Mouse (Mus musculus) heart, embryonic 12.5 days (tissue): Measurements from ENCODE around the gene 1700034J05Rik. TPM values are rescaled to one million over a fixed set of nuclear protein-coding genes. Genes with fewer than 3 reads are reported as not detected.

Source experiments
- ATAC-seq: fragments of 200-750 bp; cut with Nextera tagmentation; 2 replicates; pipeline ENCODE4 v1.8.0; 2017; ENCODE audit warnings: moderate TSS enrichment, moderate library complexity; ENCODE audit not compliant: insufficient number of reproducible peaks, low FRiP score
- H3K27ac ChIP-seq: fragments of 300-500 bp; sonication (generic); 2 replicates; pipeline ENCODE4 v1.5.1; 2016; ENCODE audit warnings: mild to moderate bottlenecking, moderate library complexity; ENCODE audit not compliant: poor library complexity, severe bottlenecking
- H3K27me3 ChIP-seq: fragments of 300-500 bp; sonication (generic); replicated peaks from 2 replicates; pipeline ENCODE4 v1.6.1; 2016; ENCODE audit warnings: mild to moderate bottlenecking, moderate library complexity
- H3K36me3 ChIP-seq: fragments of 300-500 bp; sonication (generic); 2 replicates; pipeline ENCODE4 v1.6.1; 2016; ENCODE audit warnings: mild to moderate bottlenecking, moderate library complexity
- H3K4me1 ChIP-seq: fragments of 300-500 bp; sonication (generic); replicated peaks from 2 replicates; pipeline ENCODE4 v1.6.1; 2016; ENCODE audit warnings: mild to moderate bottlenecking
- H3K4me2 ChIP-seq: fragments of 300-500 bp; sonication (generic); 2 replicates; pipeline ENCODE4 v1.6.1; 2016; ENCODE audit warnings: mild to moderate bottlenecking, moderate library complexity
- H3K4me3 ChIP-seq: fragments of 300-500 bp; sonication (generic); 2 replicates; pipeline ENCODE4 v1.5.1; 2016; ENCODE audit warnings: mild to moderate bottlenecking
- H3K9ac ChIP-seq: fragments of 300-500 bp; sonication (generic); 2 replicates; pipeline ENCODE4 v1.6.1; 2016; ENCODE audit warnings: mild to moderate bottlenecking, moderate library complexity
- H3K9me3 ChIP-seq: fragments of 300-500 bp; sonication (generic); replicated peaks from 2 replicates; pipeline ENCODE4 v1.6.1; 2016; ENCODE audit warnings: mild to moderate bottlenecking, moderate library complexity
- WGBS: fragments of 180-500 bp; shearing (Covaris S2); methylation state at CpG from one replicate; pipeline ENCODE4 v1.1.7; 2016; 5-methylcytosine and 5-hydroxymethylcytosine counted together
- polyA plus RNA-seq: library from polyadenylated mRNA; unstranded; fragments of >200 nt; fragmentation: Nextera tagmentation; extraction: Ambion mirVana; gene quantifications from 2 replicates; pipeline ENCODE4 v1.2.1, GENCODE M21; 2016

Gene 1700034J05Rik
- polyA plus RNA-seq, 1 experiment from 2014 or later = 0.17 TPM

DNA sequence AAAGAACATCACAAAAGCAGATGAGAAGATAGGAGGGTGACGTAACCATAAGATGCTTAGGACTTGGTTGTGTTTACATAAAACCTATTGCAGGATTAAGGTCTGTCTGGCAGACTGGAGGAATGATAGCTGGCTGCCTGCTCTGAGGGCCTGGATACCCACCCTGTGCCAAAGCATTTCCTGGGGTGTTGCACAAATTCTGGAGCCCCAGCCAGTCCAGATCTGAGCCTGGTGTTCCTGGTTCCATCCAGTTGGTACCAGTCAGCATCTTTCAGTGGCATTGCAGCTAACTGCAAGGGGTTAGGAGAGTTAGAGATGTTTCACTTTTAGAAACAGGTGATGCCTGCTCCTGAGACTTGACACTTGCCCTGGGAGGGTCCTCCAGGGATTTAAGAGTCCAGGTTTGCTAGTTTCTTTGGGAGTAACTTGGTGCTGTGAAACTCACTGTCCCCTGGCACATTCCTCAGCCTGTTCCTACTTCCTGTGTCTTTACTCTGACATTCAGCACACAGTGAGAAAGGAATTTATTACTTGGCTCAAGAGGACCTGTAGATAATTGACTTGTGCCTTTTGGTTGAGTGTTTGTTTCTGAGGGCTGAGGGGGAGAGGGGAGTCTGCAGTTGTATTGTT is 25.0 kb upstream of the 1700034J05Rik start:
- no peaks in the 10 kb centered on the region for H3K27me3 ChIP-seq
- H3K4me2 ChIP-seq = peak overlapping the region; percentile 10; the same call in 1 of the 2 replicates
- no peaks in the 10 kb centered on the region for H3K9me3 ChIP-seq
- no peak overlapping the region for H3K9ac ChIP-seq
- H3K4me1 ChIP-seq = peaks cover 51% of the 10 kb centered on the region
- ATAC-seq = no peak
- H3K4me3 ChIP-seq = no peak overlapping the region
- peaks cover 25% of the 10 kb centered on the region for H3K36me3 ChIP-seq
- 63% methylated on average over 1 of the region's 1 CpGs for WGBS
- peak overlapping the region; percentile 89 for H3K27ac ChIP-seq

- peak overlapping the region; percentile 89; the same call in 1 of the 2 replicates for H3K27ac ChIP-seq
- H3K9me3 ChIP-seq = no peaks in the 10 kb centered on the region
- H3K4me3 ChIP-seq = no peak overlapping the region
- no peak overlapping the region for H3K4me2 ChIP-seq
- 53% methylated on average over 5 of the region's 5 CpGs for WGBS
- ATAC-seq = no peak
- H3K27me3 ChIP-seq = no peaks in the 10 kb centered on the region
- H3K9ac ChIP-seq = no peak overlapping the region
- H3K4me1 ChIP-seq = peaks cover 49% of the 10 kb centered on the region
- H3K36me3 ChIP-seq = peaks cover 25% of the 10 kb centered on the region
Measured at GRCm38 (mm10) chr6:146978691-146979114, 24.5 kb upstream of the 1700034J05Rik start.

DNA sequence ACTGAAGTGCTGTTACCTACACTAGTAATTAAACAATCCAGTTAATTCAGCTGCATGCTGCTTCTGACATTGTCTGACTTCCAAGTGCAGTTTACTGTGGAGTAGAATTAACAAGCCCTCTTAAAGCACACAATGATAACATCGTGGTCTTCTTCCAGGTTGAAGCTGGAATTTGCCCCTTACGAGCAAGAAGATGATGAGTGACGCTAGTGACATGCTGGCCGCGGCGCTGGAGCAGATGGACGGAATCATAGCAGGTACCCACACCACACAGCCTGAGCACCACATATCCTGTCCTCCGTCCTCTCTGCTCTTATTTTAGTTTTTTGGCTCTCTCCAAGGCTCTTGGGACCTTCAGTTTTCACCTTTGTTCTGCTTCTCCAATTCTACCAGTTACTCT is 22.2 kb upstream of the 1700034J05Rik start:
- Histone ChIP-seq H3K36me3 (peaks cover 13% of the 10 kb centered on the region), H3K4me1 (peaks cover 52% of the 10 kb centered on the region), H3K9ac (no peak overlapping the region), H3K9me3 (no peaks in the 10 kb centered on the region), H3K27me3 (no peaks in the 10 kb centered on the region), H3K4me3 (no peak overlapping the region), H3K27ac (0 out of 2 replicates have a peak overlapping the region, but pooled peaks have one; percentile 13), H3K4me2 (no peak overlapping the region)
- no peak for ATAC-seq
- 53% methylated on average over 8 of the region's 8 CpGs for WGBS

DNA sequence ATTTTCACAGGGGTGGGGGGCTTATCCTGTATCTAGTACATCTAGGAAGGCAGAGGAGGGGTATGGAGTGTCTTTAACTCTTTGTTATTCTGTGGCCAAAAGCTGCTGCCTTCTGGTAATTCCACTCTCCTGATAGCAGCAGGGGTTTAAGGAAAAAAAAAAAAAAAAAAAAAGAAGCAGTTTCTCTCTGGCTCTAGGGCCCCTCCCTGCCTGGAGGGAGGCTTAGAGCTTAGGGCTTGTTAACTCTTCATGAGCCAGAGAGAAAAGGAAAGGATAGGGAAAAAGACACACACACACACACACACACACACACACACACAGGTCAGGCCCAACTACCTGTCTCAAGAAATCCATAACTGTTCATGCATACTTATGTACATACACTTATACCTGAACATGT is 19.6 kb upstream of the 1700034J05Rik start:
- ATAC-seq = no peak
- Histone ChIP-seq H3K36me3 (peaks cover 12% of the 10 kb centered on the region), H3K27me3 (no peaks in the 10 kb centered on the region), H3K27ac (no peak overlapping the region), H3K4me2 (no peak overlapping the region), H3K9ac (no peak overlapping the region), H3K4me3 (no peak overlapping the region), H3K9me3 (no peaks in the 10 kb centered on the region), H3K4me1 (peaks cover 34% of the 10 kb centered on the region)

- no peak overlapping the region for H3K27ac ChIP-seq
- H3K4me3 ChIP-seq = no peak overlapping the region
- no peak for ATAC-seq
- no peak overlapping the region; the same call in 1 of the 2 replicates for H3K9ac ChIP-seq
- H3K9me3 ChIP-seq = no peaks in the 10 kb centered on the region
- no peaks in the 10 kb centered on the region for H3K27me3 ChIP-seq
- no peak overlapping the region for H3K4me2 ChIP-seq
- 75% methylated on average over 2 of the region's 2 CpGs for WGBS
- peaks cover 30% of the 10 kb centered on the region for H3K4me1 ChIP-seq
- peaks cover 12% of the 10 kb centered on the region for H3K36me3 ChIP-seq
Measured at GRCm38 (mm10) chr6:146973406-146973805, 19.2 kb upstream of the 1700034J05Rik start.

DNA sequence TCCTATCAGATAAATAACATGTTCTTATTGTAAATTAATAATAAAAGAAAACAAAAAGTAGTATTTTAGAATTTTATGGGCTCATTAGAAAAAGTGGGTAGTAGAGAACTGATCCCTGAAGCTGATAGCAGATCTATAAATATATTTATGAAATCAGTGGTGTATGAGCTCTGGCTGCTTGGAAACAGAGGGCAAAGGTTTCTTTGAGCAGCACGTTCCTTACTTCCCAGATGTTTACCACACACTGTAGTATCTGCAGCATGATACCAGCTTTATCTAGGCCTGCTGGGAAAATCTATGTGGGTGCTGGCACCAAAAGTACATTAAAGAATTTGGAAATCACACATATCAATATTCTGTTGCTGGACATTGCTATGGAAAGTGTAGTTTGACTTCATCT is 18.5 kb upstream of the 1700034J05Rik start:
- Histone ChIP-seq H3K9me3 (no peaks in the 10 kb centered on the region), H3K27me3 (no peaks in the 10 kb centered on the region), H3K27ac (no peak overlapping the region), H3K4me2 (no peak overlapping the region), H3K4me3 (no peak overlapping the region), H3K4me1 (peaks cover 34% of the 10 kb centered on the region), H3K9ac (no peak overlapping the region), H3K36me3 (peaks cover 12% of the 10 kb centered on the region)
- ATAC-seq = no peak
- 17% methylated on average over 1 of the region's 1 CpGs for WGBS

DNA sequence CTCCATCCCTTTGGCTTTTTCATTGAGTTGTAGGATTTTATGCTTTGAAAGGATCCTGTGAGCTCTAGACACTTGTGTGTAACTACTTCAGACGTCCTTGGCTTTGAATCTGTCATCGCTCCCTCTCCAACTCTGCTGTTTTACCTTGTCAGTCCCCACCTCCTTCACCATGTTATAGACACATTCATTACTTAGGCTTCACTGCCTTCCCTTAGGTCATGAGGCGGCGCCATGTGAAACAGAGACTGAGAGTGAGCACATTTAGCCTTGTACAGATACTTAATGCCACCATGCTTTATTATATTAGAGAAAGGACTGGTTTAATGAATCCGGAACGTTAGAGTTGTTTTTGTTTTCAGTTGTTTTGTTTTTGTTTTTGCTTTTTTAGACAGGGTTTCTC is 17.8 kb upstream of the 1700034J05Rik start:
- Histone ChIP-seq H3K36me3 (peaks cover 6% of the 10 kb centered on the region), H3K4me2 (no peak overlapping the region), H3K27ac (no peak overlapping the region), H3K4me1 (peaks cover 35% of the 10 kb centered on the region), H3K9me3 (no peaks in the 10 kb centered on the region), H3K4me3 (no peak overlapping the region), H3K9ac (no peak overlapping the region), H3K27me3 (no peaks in the 10 kb centered on the region)
- ATAC-seq = no peak
- WGBS = 52% methylated on average over 6 of the region's 6 CpGs

- Histone ChIP-seq H3K27ac (no peak overlapping the region), H3K9me3 (no peaks in the 10 kb centered on the region), H3K27me3 (no peaks in the 10 kb centered on the region), H3K9ac (no peak overlapping the region), H3K4me3 (no peak overlapping the region), H3K4me1 (peaks cover 36% of the 10 kb centered on the region), H3K4me2 (no peak overlapping the region), H3K36me3 (peaks cover under 1% of the 10 kb centered on the region; the same call in 1 of the 2 replicates)
- ATAC-seq = no peak
- 58% methylated on average over 3 of the region's 3 CpGs for WGBS
Measured at GRCm38 (mm10) chr6:146971366-146971765, 17.1 kb upstream of the 1700034J05Rik start.

DNA sequence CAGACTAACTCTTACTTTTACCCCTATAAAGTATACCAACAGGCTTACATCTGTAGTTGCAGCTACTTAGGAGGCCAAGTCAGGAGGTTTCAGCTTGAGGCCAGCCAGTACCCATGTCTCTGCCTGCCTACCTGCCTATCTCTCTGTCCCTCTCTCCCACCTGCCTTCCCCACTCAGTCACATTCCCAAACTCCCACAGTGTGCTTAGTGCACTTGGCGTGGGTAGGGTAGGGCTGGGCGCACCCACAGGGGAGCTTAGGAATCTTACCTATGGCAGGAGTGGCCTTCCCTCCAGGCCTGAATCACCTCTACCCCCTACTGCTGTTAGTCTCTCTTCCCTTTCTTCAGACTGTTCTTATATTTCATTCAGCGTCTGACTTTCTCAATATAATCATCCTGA is 16.6 kb upstream of the 1700034J05Rik start:
- Histone ChIP-seq H3K4me1 (peaks cover 36% of the 10 kb centered on the region), H3K27me3 (no peaks in the 10 kb centered on the region), H3K36me3 (no peaks in the 10 kb centered on the region), H3K4me2 (no peak overlapping the region), H3K27ac (no peak overlapping the region), H3K4me3 (no peak overlapping the region), H3K9me3 (no peaks in the 10 kb centered on the region), H3K9ac (no peak overlapping the region)
- no peak for ATAC-seq
- 71% methylated on average over 3 of the region's 3 CpGs for WGBS

GRCm38 (mm10) chr6:146967836-146968235 is 13.6 kb upstream of the 1700034J05Rik start:
- Histone ChIP-seq H3K27ac (no peak overlapping the region), H3K36me3 (peaks cover 5% of the 10 kb centered on the region; the same call in 1 of the 2 replicates), H3K4me3 (no peak overlapping the region), H3K4me2 (no peak overlapping the region), H3K9me3 (no peaks in the 10 kb centered on the region), H3K9ac (no peak overlapping the region), H3K4me1 (peaks cover 29% of the 10 kb centered on the region), H3K27me3 (no peaks in the 10 kb centered on the region)
- ATAC-seq = no peak
- WGBS = 75% methylated on average over 6 of the region's 6 CpGs

DNA sequence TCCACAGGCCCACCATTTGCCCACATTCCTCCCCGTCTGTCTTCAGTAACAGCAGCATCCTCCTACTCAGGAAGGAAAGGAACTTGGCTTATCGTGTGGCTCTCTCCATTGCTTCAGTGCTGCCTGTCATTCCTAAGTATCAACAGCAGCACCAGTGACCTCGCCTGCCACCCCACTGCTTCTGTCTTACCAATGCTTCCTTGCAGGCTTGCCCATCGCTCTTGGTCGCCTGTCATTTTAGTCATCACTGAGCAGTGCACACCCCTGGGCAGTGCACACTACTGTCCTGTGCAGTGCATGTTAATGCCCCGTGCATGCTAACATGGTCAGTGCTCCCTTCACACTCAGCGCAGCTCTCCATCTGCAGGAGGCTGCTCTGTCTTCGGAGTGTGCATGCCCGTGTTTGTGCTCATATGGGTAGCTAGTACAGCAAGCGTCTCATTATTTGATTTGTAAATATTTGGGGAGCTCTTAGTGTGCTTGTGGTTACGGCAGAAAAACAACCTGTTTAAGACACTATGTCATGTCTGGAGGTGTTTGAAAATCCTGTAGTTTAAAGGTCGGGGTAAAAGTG is 12.3 kb upstream of the 1700034J05Rik start:
- WGBS = 48% methylated on average over 12 of the region's 12 CpGs
- no peak overlapping the region for H3K9ac ChIP-seq
- no peak overlapping the region for H3K4me3 ChIP-seq
- H3K4me2 ChIP-seq = no peak overlapping the region
- peaks cover 5% of the 10 kb centered on the region; the same call in 1 of the 2 replicates for H3K36me3 ChIP-seq
- H3K4me1 ChIP-seq = peaks cover 37% of the 10 kb centered on the region
- H3K27ac ChIP-seq = 0 out of 2 replicates have a peak overlapping the region, but pooled peaks have one; percentile 23
- H3K27me3 ChIP-seq = no peaks in the 10 kb centered on the region
- no peak for ATAC-seq
- H3K9me3 ChIP-seq = no peaks in the 10 kb centered on the region
